Mouse (Mus musculus): ENCODE data around the gene Cul5. TPM values are rescaled to one million over a fixed set of nuclear protein-coding genes. Genes with fewer than 3 reads are reported as not detected.

The Cul5 gene
- total RNA-seq, 2 experiments from 2014 or later = 51.4 to 57.6 TPM

Other genes starting within 250 kb of the Cul5 start
- 10 to 100 TPM; 19.3 to 19.7 TPM for gene Atm, start 133.3 kb downstream of the Cul5 start, total RNA-seq (2021)
- gene Npat, start 133.0 kb downstream of the Cul5 start, total RNA-seq (2021) = 10 to 100 TPM; 14.8 to 15.2 TPM
- 100 to 1,000 TPM; 125 to 135 TPM for gene Acat1, start 59.6 kb downstream of the Cul5 start, total RNA-seq (2021)
- gene Rab39, start 36.2 kb upstream of the Cul5 start, total RNA-seq (2021) = 1 to 10 TPM; 1.2 to 1.7 TPM
- 1 to 10 TPM; 7.6 to 8.6 TPM for gene Slc35f2, start 101.5 kb upstream of the Cul5 start, total RNA-seq (2021)
- not detected for gene Sln, start 180.2 kb upstream of the Cul5 start, total RNA-seq (2021)